Mouse (Mus musculus) adrenal gland, postnatal 36 days (tissue): ENCODE data around the gene Zfp277. TPM values are rescaled to one million over a fixed set of nuclear protein-coding genes. Genes with fewer than 3 reads are reported as not detected.

Experiments used
- total RNA-seq, 2 experiments: library from RNA; stranded (reverse); gene quantifications; 2 replicates each; pipeline ENCODE4 v1.2.3; 2021

The Zfp277 gene
- total RNA-seq, 2 experiments from 2014 or later: 13.2 to 20.4 TPM

Other genes with a start within 250 kb of the Zfp277 start
- gene Lsmem1, start 246.4 kb downstream of the Zfp277 start, total RNA-seq: not detected
- 100 to 1,000 TPM; 150 to 205 TPM for gene Ifrd1, start 197.4 kb downstream of the Zfp277 start, total RNA-seq
- gene Dock4, start 50 bp upstream of the Zfp277 start, total RNA-seq: 10 to 100 TPM; 13.5 to 18.0 TPM